Mouse (Mus musculus): ENCODE results near the gene Shc4. TPM values are rescaled to one million over a fixed set of nuclear protein-coding genes. Genes with fewer than 3 reads are reported as not detected.

Gene Shc4
- total and polyA plus RNA-seq, 3 experiments = 0.14 to 1.0 (median 0.83) TPM

DNA sequence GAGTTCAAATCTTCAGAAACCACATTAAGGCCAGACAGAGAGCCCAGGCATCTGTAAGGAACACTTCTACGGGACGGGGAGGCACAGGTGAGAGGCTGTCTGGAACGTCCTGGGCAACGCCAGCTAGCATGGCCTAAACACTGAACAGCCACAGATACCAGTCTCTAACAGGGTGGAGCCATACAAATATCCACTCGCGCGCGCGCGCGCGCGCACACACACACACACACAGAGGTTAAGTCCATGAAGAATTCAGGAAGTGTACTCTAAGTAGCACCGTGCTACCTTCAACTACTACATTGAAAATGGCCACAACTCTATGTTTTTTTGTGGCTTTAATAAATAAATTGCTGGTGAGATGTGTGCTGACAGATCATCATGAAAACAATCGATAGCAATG, 100.7 kb downstream of the Shc4 start:
- Histone ChIP-seq H3K27me3 (ENCODE audit: insufficient read depth, low read length) (peaks cover 3% of the 10 kb centered on the region; the same call in 1 of the 2 replicates), H3K4me1 (ENCODE audit: insufficient read depth, low read depth, low read length) (peaks cover 27% of the 10 kb centered on the region), H3K36me3 (replicated peaks) (peaks cover 44% of the 10 kb centered on the region), H3K4me3 (ENCODE audit: low read depth, low read length) (peak overlapping the region; percentile 88; the same call in 1 of the 2 replicates), H3K9me3 (replicated peaks) (no peaks in the 10 kb centered on the region)
- DNase-seq (ENCODE audit: low spot score) (no peak), ATAC-seq (ENCODE audit: extremely low read depth, insufficient number of reproducible peaks, low FRiP score, poor library complexity, severe bottlenecking) (no peak)
- TF ChIP-seq POLR2AphosphoS5 (IDR thresholded peaks at IDR 0.05; ENCODE audit: insufficient replicate concordance, low read depth, low read length) (no peak), TAL1 (conservative IDR thresholded peaks at IDR 0.05; ENCODE audit: low read depth, low read length) (no peak), GATA2 (IDR thresholded peaks at IDR 0.05; ENCODE audit: borderline replicate concordance, low read depth, low read length) (no peak), CTCF (IDR thresholded peaks at IDR 0.05; ENCODE audit: low read depth, low read length) (no peak), GATA1 (IDR thresholded peaks at IDR 0.05; ENCODE audit: borderline replicate concordance, low read length) (no peak)

DNA sequence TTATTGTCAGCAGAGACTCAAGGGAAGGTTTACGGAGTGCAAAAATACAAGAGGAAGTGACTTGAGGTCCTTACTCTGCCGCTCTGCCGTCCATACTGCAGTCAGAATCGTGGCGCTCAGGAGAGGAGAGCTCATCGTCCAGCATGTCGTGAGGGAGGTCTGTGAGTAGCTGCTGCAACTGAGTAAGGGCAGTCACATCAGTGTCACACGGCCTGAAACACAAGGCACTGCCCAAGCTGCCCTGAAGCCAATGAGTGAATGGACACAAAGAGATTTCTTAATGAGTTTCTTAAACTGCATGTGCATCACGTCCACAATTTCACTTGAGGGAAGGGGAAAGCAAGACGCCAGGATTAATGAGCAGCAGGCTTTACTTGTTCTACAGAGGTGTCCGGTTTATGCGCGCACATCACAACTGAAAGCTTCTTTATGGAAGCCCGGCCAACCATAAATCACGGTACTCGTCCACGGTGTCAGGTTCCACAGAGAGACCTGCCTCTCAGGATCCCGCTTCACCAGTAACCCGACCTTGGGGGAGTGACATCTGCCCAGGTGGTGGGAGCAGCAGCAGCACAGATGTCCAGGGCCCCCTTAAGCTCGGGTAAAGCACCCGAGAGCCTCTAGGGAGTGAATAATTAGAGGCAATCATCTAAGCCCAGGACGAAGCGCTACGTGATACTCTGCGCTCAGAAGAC, 103.6 kb downstream of the Shc4 start:
- ATAC-seq (ENCODE audit: extremely low read depth, insufficient number of reproducible peaks, low FRiP score, poor library complexity, severe bottlenecking) (no peak), DNase-seq (ENCODE audit: low spot score) (no peak)
- no peak overlapping the region for H3K4me3 ChIP-seq (ENCODE audit: low read depth, low read length)
- no peaks in the 10 kb centered on the region for H3K9me3 ChIP-seq (replicated peaks)
- TF ChIP-seq TAL1 (conservative IDR thresholded peaks at IDR 0.05; ENCODE audit: low read depth, low read length) (no peak), CTCF (IDR thresholded peaks at IDR 0.05; ENCODE audit: low read depth, low read length) (no peak), GATA2 (IDR thresholded peaks at IDR 0.05; ENCODE audit: borderline replicate concordance, low read depth, low read length) (no peak), GATA1 (IDR thresholded peaks at IDR 0.05; ENCODE audit: borderline replicate concordance, low read length) (no peak), POLR2AphosphoS5 (IDR thresholded peaks at IDR 0.05; ENCODE audit: insufficient replicate concordance, low read depth, low read length) (no peak)
- H3K36me3 ChIP-seq (replicated peaks) = peaks cover 71% of the 10 kb centered on the region
- peaks cover 20% of the 10 kb centered on the region for H3K4me1 ChIP-seq (ENCODE audit: insufficient read depth, low read depth, low read length)
- no peaks in the 10 kb centered on the region for H3K27me3 ChIP-seq (ENCODE audit: insufficient read depth, low read length)

DNA sequence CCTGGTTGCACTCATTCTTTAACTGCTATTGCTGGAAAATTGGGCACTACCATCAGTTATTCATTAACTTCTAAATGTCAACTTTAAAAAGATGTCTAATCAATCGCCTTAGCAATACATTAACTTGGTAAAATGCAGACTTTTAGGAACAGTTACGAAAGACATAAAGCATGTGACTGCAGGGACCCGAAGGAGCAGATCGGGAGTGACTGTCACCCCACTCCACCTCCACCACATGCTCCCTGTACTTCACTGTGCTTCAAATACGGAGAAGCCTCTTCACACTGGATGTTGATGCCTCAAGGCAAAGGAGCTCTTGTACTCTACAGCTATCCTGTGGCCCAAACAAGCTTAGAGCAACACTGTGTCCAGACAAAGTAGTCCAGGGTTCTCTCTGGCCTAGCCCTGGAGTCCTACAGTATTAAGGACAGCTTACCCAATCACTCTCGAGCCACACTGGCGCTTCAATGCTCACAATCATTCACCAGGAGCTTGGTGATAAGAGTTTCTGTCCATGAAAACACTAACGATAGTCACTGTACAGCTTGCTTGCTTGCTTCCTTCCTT, 108.0 kb downstream of the Shc4 start:
- no peaks in the 10 kb centered on the region for H3K9me3 ChIP-seq (replicated peaks)
- DNase-seq (ENCODE audit: low spot score) (no peak), ATAC-seq (ENCODE audit: extremely low read depth, insufficient number of reproducible peaks, low FRiP score, poor library complexity, severe bottlenecking) (no peak)
- H3K4me3 ChIP-seq (ENCODE audit: low read depth, low read length) = no peak overlapping the region
- peaks cover 94% of the 10 kb centered on the region for H3K36me3 ChIP-seq (replicated peaks)
- TF ChIP-seq POLR2AphosphoS5 (IDR thresholded peaks at IDR 0.05; ENCODE audit: insufficient replicate concordance, low read depth, low read length) (no peak), CTCF (IDR thresholded peaks at IDR 0.05; ENCODE audit: low read depth, low read length) (no peak), GATA1 (IDR thresholded peaks at IDR 0.05; ENCODE audit: borderline replicate concordance, low read length) (no peak), GATA2 (IDR thresholded peaks at IDR 0.05; ENCODE audit: borderline replicate concordance, low read depth, low read length) (no peak), TAL1 (conservative IDR thresholded peaks at IDR 0.05; ENCODE audit: low read depth, low read length) (no peak)
- H3K27me3 ChIP-seq (ENCODE audit: insufficient read depth, low read length) = no peaks in the 10 kb centered on the region
- no peaks in the 10 kb centered on the region for H3K4me1 ChIP-seq (ENCODE audit: insufficient read depth, low read depth, low read length)

DNA sequence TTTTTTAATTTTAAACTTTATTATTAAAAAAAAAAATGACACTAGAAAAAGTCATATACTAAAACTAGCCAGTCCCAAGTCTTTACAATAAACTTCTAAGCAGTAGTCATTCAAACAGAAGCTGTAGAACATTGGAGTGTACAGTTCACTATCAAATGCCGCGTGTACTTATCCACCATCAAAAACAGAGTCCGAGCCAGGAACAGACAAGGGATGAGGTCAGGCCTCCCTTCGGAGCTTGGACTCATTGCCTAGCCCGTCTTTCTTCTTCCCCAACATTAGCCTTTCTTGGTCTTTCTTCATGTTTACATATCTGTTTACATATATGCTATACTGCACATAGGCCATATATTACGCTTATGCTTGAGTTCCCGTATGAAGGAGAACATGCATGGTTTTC, 108.5 kb downstream of the Shc4 start:
- Histone ChIP-seq H3K9me3 (replicated peaks) (no peaks in the 10 kb centered on the region), H3K27me3 (ENCODE audit: insufficient read depth, low read length) (no peaks in the 10 kb centered on the region), H3K4me1 (ENCODE audit: insufficient read depth, low read depth, low read length) (no peaks in the 10 kb centered on the region), H3K4me3 (ENCODE audit: low read depth, low read length) (no peak overlapping the region), H3K36me3 (replicated peaks) (peaks cover 93% of the 10 kb centered on the region)
- DNase-seq (ENCODE audit: low spot score) (no peak), ATAC-seq (ENCODE audit: extremely low read depth, insufficient number of reproducible peaks, low FRiP score, poor library complexity, severe bottlenecking) (no peak)
- TF ChIP-seq CTCF (IDR thresholded peaks at IDR 0.05; ENCODE audit: low read depth, low read length) = no peak
- TF ChIP-seq GATA1 (IDR thresholded peaks at IDR 0.05; ENCODE audit: borderline replicate concordance, low read length) = no peak
- TF ChIP-seq POLR2AphosphoS5 (IDR thresholded peaks at IDR 0.05; ENCODE audit: insufficient replicate concordance, low read depth, low read length) = no peak
- no peak for TF ChIP-seq TAL1 (conservative IDR thresholded peaks at IDR 0.05; ENCODE audit: low read depth, low read length)
- no peak for TF ChIP-seq GATA2 (IDR thresholded peaks at IDR 0.05; ENCODE audit: borderline replicate concordance, low read depth, low read length)

DNA sequence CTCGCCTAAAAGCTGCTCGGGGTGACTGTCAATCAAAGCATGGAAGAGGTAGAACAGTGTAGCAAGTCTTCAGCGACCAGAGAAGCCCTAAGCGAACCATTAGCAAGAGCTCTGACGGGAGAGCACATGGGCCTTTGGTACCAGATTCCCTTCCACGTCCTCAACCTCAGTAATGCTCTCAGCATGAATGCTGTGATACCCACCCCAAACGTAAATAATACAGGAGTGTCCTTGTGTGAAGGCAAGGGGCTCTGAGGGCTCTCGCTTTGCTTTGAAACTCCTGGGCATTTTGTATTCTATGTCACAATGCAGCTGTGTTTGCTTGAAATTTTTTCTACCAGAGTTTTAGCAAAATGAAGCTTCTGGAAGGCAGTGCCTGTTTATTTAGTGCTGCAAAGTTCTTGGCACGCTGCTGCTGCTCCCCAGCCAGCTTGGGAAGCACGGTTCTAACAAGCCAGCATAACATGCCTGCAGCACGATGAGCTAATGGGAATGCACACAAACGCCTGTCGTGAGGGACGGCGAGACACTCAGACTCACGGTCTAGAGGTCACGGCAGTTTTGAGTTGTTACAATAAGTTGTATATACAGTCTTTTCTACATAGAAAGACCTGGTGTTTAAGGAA, 117.6 kb downstream of the Shc4 start:
- H3K4me1 ChIP-seq (ENCODE audit: insufficient read depth, low read depth, low read length) = no peaks in the 10 kb centered on the region
- TF ChIP-seq GATA2 (IDR thresholded peaks at IDR 0.05; ENCODE audit: borderline replicate concordance, low read depth, low read length) (no peak), CTCF (IDR thresholded peaks at IDR 0.05; ENCODE audit: low read depth, low read length) (no peak), GATA1 (IDR thresholded peaks at IDR 0.05; ENCODE audit: borderline replicate concordance, low read length) (no peak), POLR2AphosphoS5 (IDR thresholded peaks at IDR 0.05; ENCODE audit: insufficient replicate concordance, low read depth, low read length) (no peak), TAL1 (conservative IDR thresholded peaks at IDR 0.05; ENCODE audit: low read depth, low read length) (no peak)
- no peak overlapping the region for H3K4me3 ChIP-seq (ENCODE audit: low read depth, low read length)
- DNase-seq (ENCODE audit: low spot score) (no peak), ATAC-seq (ENCODE audit: extremely low read depth, insufficient number of reproducible peaks, low FRiP score, poor library complexity, severe bottlenecking) (no peak)
- no peaks in the 10 kb centered on the region for H3K27me3 ChIP-seq (ENCODE audit: insufficient read depth, low read length)
- H3K36me3 ChIP-seq (replicated peaks) = peaks cover 90% of the 10 kb centered on the region
- H3K9me3 ChIP-seq (replicated peaks) = no peaks in the 10 kb centered on the region

DNA sequence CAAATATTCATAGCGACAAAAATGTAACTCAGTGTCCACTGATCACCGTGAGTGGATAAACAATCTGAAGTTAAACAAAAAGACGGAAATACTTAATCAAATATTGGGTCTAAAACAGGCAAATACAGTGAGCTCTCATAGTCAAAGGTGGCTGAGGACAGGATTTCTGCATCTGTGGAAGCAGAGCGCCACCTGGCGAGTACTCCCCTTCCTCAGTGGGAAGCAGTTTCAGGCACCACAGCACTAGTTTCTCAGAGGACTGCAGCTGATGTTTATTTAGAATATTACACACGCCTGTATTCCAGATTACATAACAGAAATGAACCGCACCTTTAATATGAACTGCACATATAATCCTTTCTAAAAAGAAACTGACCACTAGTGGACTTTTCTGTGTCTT, 119.3 kb downstream of the Shc4 start:
- ATAC-seq (ENCODE audit: extremely low read depth, insufficient number of reproducible peaks, low FRiP score, poor library complexity, severe bottlenecking) (peak; percentile 60; the same call in 1 of the 2 replicates), DNase-seq (ENCODE audit: low spot score) (peak; percentile 6)
- Histone ChIP-seq H3K4me1 (ENCODE audit: insufficient read depth, low read depth, low read length) (no peaks in the 10 kb centered on the region), H3K36me3 (replicated peaks) (peaks cover 92% of the 10 kb centered on the region), H3K27me3 (ENCODE audit: insufficient read depth, low read length) (no peaks in the 10 kb centered on the region), H3K4me3 (ENCODE audit: low read depth, low read length) (no peak overlapping the region), H3K9me3 (replicated peaks) (no peaks in the 10 kb centered on the region)
- TF ChIP-seq TAL1 (conservative IDR thresholded peaks at IDR 0.05; ENCODE audit: low read depth, low read length) (no peak), GATA1 (IDR thresholded peaks at IDR 0.05; ENCODE audit: borderline replicate concordance, low read length) (no peak), GATA2 (IDR thresholded peaks at IDR 0.05; ENCODE audit: borderline replicate concordance, low read depth, low read length) (no peak), POLR2AphosphoS5 (IDR thresholded peaks at IDR 0.05; ENCODE audit: insufficient replicate concordance, low read depth, low read length) (no peak), CTCF (IDR thresholded peaks at IDR 0.05; ENCODE audit: low read depth, low read length) (no peak)
